Mouse (Mus musculus) midbrain, postnatal 0 days (tissue): ENCODE results near the gene Rhobtb3. TPM values are rescaled to one million over a fixed set of nuclear protein-coding genes. Genes with fewer than 3 reads are reported as not detected.
A peak's percentile ranks its signal among the peaks of the same experiment; 100 is the strongest.
"Not testable (repeated sequence)": the region's sequence is repeated elsewhere in the genome, so short reads cannot be mapped to it uniquely, and the experiment has no call there.

ENCODE experiments used
- ATAC-seq: fragments of 200-750 bp; cut with Nextera tagmentation; 2 replicates; pipeline ENCODE4 v1.8.0; 2017; ENCODE audit warnings: moderate number of reproducible peaks, mild to moderate bottlenecking, moderate TSS enrichment, moderate library complexity; ENCODE audit not compliant: low FRiP score
- DNase-seq: peaks from one replicate; pipeline ENCODE4 v3.0.0-alpha.2; 2015; ENCODE audit warnings: low spot score
- H3K27ac ChIP-seq: fragments of 300-500 bp; sonication (generic); 2 replicates; pipeline ENCODE4 v1.5.1; 2014; ENCODE audit warnings: low read depth, mild to moderate bottlenecking, low read length, mixed read lengths
- H3K27me3 ChIP-seq: fragments of 300-500 bp; sonication (generic); 2 replicates; pipeline ENCODE4 v1.6.1; 2014; ENCODE audit warnings: low read length, control low read depth, mixed read lengths; ENCODE audit not compliant: insufficient read depth
- H3K36me3 ChIP-seq: fragments of 300-500 bp; sonication (generic); 2 replicates; pipeline ENCODE4 v1.6.1; 2014; ENCODE audit warnings: low read length, control low read depth, mixed read lengths; ENCODE audit not compliant: insufficient read depth
- H3K4me1 ChIP-seq: fragments of 300-500 bp; sonication (generic); 2 replicates; pipeline ENCODE4 v1.6.1; 2014; ENCODE audit warnings: mild to moderate bottlenecking, control low read depth, antibody characterized with exemption, low read length, mixed read lengths; ENCODE audit not compliant: insufficient read depth
- H3K4me2 ChIP-seq: fragments of 300-500 bp; sonication (generic); 2 replicates; pipeline ENCODE4 v1.6.1; 2014; ENCODE audit warnings: low read depth, mild to moderate bottlenecking, low read length, mixed read lengths; ENCODE audit not compliant: poor library complexity, severe bottlenecking
- H3K4me3 ChIP-seq: fragments of 300-500 bp; sonication (generic); 2 replicates; pipeline ENCODE4 v1.5.1; 2014; ENCODE audit warnings: low read depth, mild to moderate bottlenecking, low read length, moderate library complexity
- H3K9ac ChIP-seq: fragments of 300-500 bp; sonication (generic); replicated peaks from 2 replicates; pipeline ENCODE4 v1.6.1; 2014; ENCODE audit warnings: mild to moderate bottlenecking, low read length, moderate library complexity, mixed read lengths; ENCODE audit not compliant: poor library complexity, severe bottlenecking
- H3K9me3 ChIP-seq: fragments of 300-500 bp; sonication (generic); 2 replicates; pipeline ENCODE4 v1.6.1; 2016; ENCODE audit warnings: low read length, control low read depth
- CTCF ChIP-seq: IDR thresholded peaks from 2 replicates; pipeline ENCODE4 v1.5.1; 2016; ENCODE audit warnings: antibody characterized with exemption, mild to moderate bottlenecking
- WGBS: fragments of 180-500 bp; shearing (Covaris S2); extraction: QIAGEN DNeasy Blood & Tissue Kit; methylation state at CpG from one replicate; pipeline ENCODE4 v1.1.7; 2014; 5-methylcytosine and 5-hydroxymethylcytosine counted together
- polyA plus RNA-seq: library from polyadenylated mRNA; unstranded; fragments of >200 nt; fragmentation: Nextera tagmentation; extraction: Ambion mirVana; gene quantifications from 2 replicates; pipeline ENCODE4 v1.2.1, GENCODE M21; 2015
- total RNA-seq: library from RNA; depleted of rRNA; stranded (reverse); fragments of >200 nt; gene quantifications from 2 replicates; pipeline ENCODE4 v1.2.3, GENCODE M21; 2014

Rhobtb3 gene
- total and polyA plus RNA-seq, 2 experiments from 2014 or later: 12.1 to 31.7 TPM

- Histone ChIP-seq H3K27me3 (no peaks in the 10 kb centered on the region), H3K4me1 (no peaks in the 10 kb centered on the region), H3K36me3 (no peaks in the 10 kb centered on the region), H3K27ac (no peak overlapping the region), H3K4me3 (no peak overlapping the region), H3K9ac (no peak overlapping the region), H3K4me2 (no peak overlapping the region), H3K9me3 (no peaks in the 10 kb centered on the region)
- DNase-seq (no peak), ATAC-seq (no peak)
- TF ChIP-seq CTCF: no peak
- 70% methylated on average over 2 of the region's 2 CpGs for whole genome bisulfite sequencing
Observed at GRCm38 (mm10) chr13:75930660-75931059, 13.1 kb downstream of the Rhobtb3 start.

- Histone ChIP-seq H3K4me1 (no peaks in the 10 kb centered on the region), H3K9ac (no peak overlapping the region), H3K36me3 (no peaks in the 10 kb centered on the region), H3K9me3 (no peaks in the 10 kb centered on the region), H3K27me3 (no peaks in the 10 kb centered on the region), H3K27ac (no peak overlapping the region), H3K4me3 (no peak overlapping the region), H3K4me2 (no peak overlapping the region)
- no peak for DNase-seq
- WGBS: 95% methylated on average over 20 of the region's 20 CpGs
- 0 out of 2 replicates have a peak, but pooled peaks have one; percentile 10 for ATAC-seq
- no peak for TF ChIP-seq CTCF
Observed at GRCm38 (mm10) chr13:75930023-75930422, 13.7 kb downstream of the Rhobtb3 start.

GRCm38 (mm10) chr13:75929071-75929470 lies 14.7 kb downstream of the Rhobtb3 start:
- H3K4me3 ChIP-seq, H3K4me1 ChIP-seq, H3K9me3 ChIP-seq, H3K36me3 ChIP-seq, H3K4me2 ChIP-seq, DNase-seq, ATAC-seq, H3K27me3 ChIP-seq, H3K9ac ChIP-seq, H3K27ac ChIP-seq: not testable (repeated sequence)
- WGBS: 94% methylated on average over 5 of the region's 5 CpGs

- Histone ChIP-seq H3K9me3 (no peaks in the 10 kb centered on the region), H3K9ac (no peak overlapping the region), H3K27me3 (no peaks in the 10 kb centered on the region), H3K4me3 (no peak overlapping the region), H3K36me3 (no peaks in the 10 kb centered on the region), H3K4me2 (no peak overlapping the region), H3K4me1 (no peaks in the 10 kb centered on the region), H3K27ac (no peak overlapping the region)
- DNase-seq (no peak), ATAC-seq (no peak)
- TF ChIP-seq CTCF: no peak
Observed at GRCm38 (mm10) chr13:75927951-75928350, 15.8 kb downstream of the Rhobtb3 start.

GRCm38 (mm10) chr13:75914151-75914550 lies 29.6 kb downstream of the Rhobtb3 start:
- no peak for TF ChIP-seq CTCF
- Histone ChIP-seq H3K9me3 (no peaks in the 10 kb centered on the region), H3K4me1 (no peaks in the 10 kb centered on the region), H3K36me3 (peaks cover 15% of the 10 kb centered on the region), H3K4me2 (no peak overlapping the region), H3K27ac (no peak overlapping the region), H3K9ac (no peak overlapping the region), H3K4me3 (no peak overlapping the region), H3K27me3 (no peaks in the 10 kb centered on the region)
- no peak for DNase-seq
- 78% methylated on average over 4 of the region's 4 CpGs for WGBS
- no peak for ATAC-seq

- Histone ChIP-seq H3K9ac (no peak overlapping the region), H3K9me3 (no peaks in the 10 kb centered on the region), H3K27me3 (no peaks in the 10 kb centered on the region), H3K4me2 (no peak overlapping the region), H3K27ac (no peak overlapping the region), H3K36me3 (peaks cover 4% of the 10 kb centered on the region; the same call in 1 of the 2 replicates), H3K4me3 (no peak overlapping the region), H3K4me1 (no peaks in the 10 kb centered on the region)
- DNase-seq (no peak), ATAC-seq (no peak)
- no peak for TF ChIP-seq CTCF
- WGBS: 81% methylated on average over 2 of the region's 2 CpGs
Observed at GRCm38 (mm10) chr13:75908187-75908586, 35.5 kb downstream of the Rhobtb3 start.
